Mouse (Mus musculus): ENCODE measurements at regions not wholly inside any gene's neighbourhood (a gene's known extent, or its start where the extent isn't known, plus 50 kb on each side); places are given as distances from the start of the nearest gene placed in this dataset.

GRCm38 (mm10) chr15:40386526-40386925 is 252.4 kb downstream of the 9330182O14Rik start:
- H3K9ac ChIP-seq (replicated peaks; ENCODE audit: low read depth): no peak overlapping the region
- no peaks in the 10 kb centered on the region for H3K9me3 ChIP-seq (ENCODE audit: low read length)
- no peaks in the 10 kb centered on the region for H3K27me3 ChIP-seq (replicated peaks; ENCODE audit: insufficient read depth, low read length)
- ATAC-seq: no peak
- no peak overlapping the region for H3K4me3 ChIP-seq (ENCODE audit: low read depth, low read length)
- no peaks in the 10 kb centered on the region for H3K4me1 ChIP-seq (ENCODE audit: insufficient read depth, low read depth, low read length)
- H3K4me2 ChIP-seq (replicated peaks; ENCODE audit: low read depth, low read length): no peak overlapping the region
- 80% methylated on average over 2 of the region's 2 CpGs for WGBS
- no peak for DNase-seq (ENCODE audit: low spot score)
- H3K36me3 ChIP-seq (ENCODE audit: insufficient read depth, low read length): no peaks in the 10 kb centered on the region
- TF ChIP-seq EP300 (IDR thresholded peaks at IDR 0.05) (no peak), CTCF (IDR thresholded peaks at IDR 0.05) (no peak)
- H3K27ac ChIP-seq (ENCODE audit: low read length): no peak overlapping the region

- no peak for ATAC-seq
Measured at GRCm38 (mm10) chr15:40387746-40388145, 253.6 kb downstream of the 9330182O14Rik start.

GRCm38 (mm10) chr15:40388806-40389205 is 254.6 kb downstream of the 9330182O14Rik start:
- no peak overlapping the region for H3K9ac ChIP-seq (replicated peaks; ENCODE audit: low read depth)
- H3K27me3 ChIP-seq (replicated peaks; ENCODE audit: insufficient read depth, low read length): no peaks in the 10 kb centered on the region
- H3K9me3 ChIP-seq (ENCODE audit: low read length): no peaks in the 10 kb centered on the region
- ATAC-seq (no peak), DNase-seq (ENCODE audit: low spot score) (no peak)
- no peak for TF ChIP-seq EP300 (IDR thresholded peaks at IDR 0.05)
- TF ChIP-seq CTCF (IDR thresholded peaks at IDR 0.05): no peak
- no peaks in the 10 kb centered on the region for H3K4me1 ChIP-seq (ENCODE audit: insufficient read depth, low read depth, low read length)
- no peaks in the 10 kb centered on the region for H3K36me3 ChIP-seq (ENCODE audit: insufficient read depth, low read length)
- WGBS: 66% methylated on average over 2 of the region's 2 CpGs
- no peak overlapping the region for H3K27ac ChIP-seq (ENCODE audit: low read length)
- H3K4me3 ChIP-seq (ENCODE audit: low read depth, low read length): no peak overlapping the region
- H3K4me2 ChIP-seq (replicated peaks; ENCODE audit: low read depth, low read length): no peak overlapping the region

More at GRCm38 (mm10) chr15:40387746-40388145, 253.6 kb downstream of the 9330182O14Rik start:
- no peak overlapping the region for H3K4me3 ChIP-seq (ENCODE audit: low read depth, low read length)
- no peaks in the 10 kb centered on the region for H3K27me3 ChIP-seq (replicated peaks; ENCODE audit: insufficient read depth, low read length)
- H3K27ac ChIP-seq (ENCODE audit: low read length): no peak overlapping the region
- H3K4me2 ChIP-seq (replicated peaks; ENCODE audit: low read depth, low read length): no peak overlapping the region
- no peaks in the 10 kb centered on the region for H3K36me3 ChIP-seq (ENCODE audit: insufficient read depth, low read length)
- 36% methylated on average over 2 of the region's 2 CpGs for WGBS
- no peaks in the 10 kb centered on the region for H3K4me1 ChIP-seq (ENCODE audit: insufficient read depth, low read depth, low read length)
- TF ChIP-seq EP300 (IDR thresholded peaks at IDR 0.05): no peak
- TF ChIP-seq CTCF (IDR thresholded peaks at IDR 0.05): no peak
- no peak for DNase-seq (ENCODE audit: low spot score)
- no peaks in the 10 kb centered on the region for H3K9me3 ChIP-seq (ENCODE audit: low read length)
- no peak overlapping the region for H3K9ac ChIP-seq (replicated peaks; ENCODE audit: low read depth)

GRCm38 (mm10) chr15:40435156-40435555 is 301.0 kb downstream of the 9330182O14Rik start:
- Histone ChIP-seq H3K36me3 (ENCODE audit: insufficient read depth, low read length) (no peaks in the 10 kb centered on the region), H3K27ac (ENCODE audit: low read length) (no peak overlapping the region), H3K4me2 (replicated peaks; ENCODE audit: low read depth, low read length) (no peak overlapping the region), H3K9me3 (ENCODE audit: low read length) (no peaks in the 10 kb centered on the region), H3K9ac (replicated peaks; ENCODE audit: low read depth) (no peak overlapping the region), H3K4me1 (ENCODE audit: insufficient read depth, low read depth, low read length) (no peaks in the 10 kb centered on the region), H3K27me3 (replicated peaks; ENCODE audit: insufficient read depth, low read length) (no peaks in the 10 kb centered on the region), H3K4me3 (ENCODE audit: low read depth, low read length) (no peak overlapping the region)
- ATAC-seq (no peak), DNase-seq (ENCODE audit: low spot score) (no peak)
- 86% methylated on average over 4 of the region's 4 CpGs for WGBS
- no peak for TF ChIP-seq CTCF (IDR thresholded peaks at IDR 0.05)
- no peak for TF ChIP-seq EP300 (IDR thresholded peaks at IDR 0.05)

GRCm38 (mm10) chr15:40436688-40437087 is 302.5 kb downstream of the 9330182O14Rik start:
- H3K4me1 ChIP-seq (ENCODE audit: insufficient read depth, low read depth, low read length): no peaks in the 10 kb centered on the region
- no peak for TF ChIP-seq EP300 (IDR thresholded peaks at IDR 0.05)
- no peak for TF ChIP-seq CTCF (IDR thresholded peaks at IDR 0.05)
- WGBS: 65% methylated on average over 3 of the region's 3 CpGs
- no peak overlapping the region for H3K4me3 ChIP-seq (ENCODE audit: low read depth, low read length)
- ATAC-seq: no peak
- H3K27ac ChIP-seq (ENCODE audit: low read length): no peak overlapping the region
- DNase-seq (ENCODE audit: low spot score): no peak
- no peaks in the 10 kb centered on the region for H3K9me3 ChIP-seq (ENCODE audit: low read length)
- no peak overlapping the region for H3K4me2 ChIP-seq (replicated peaks; ENCODE audit: low read depth, low read length)
- H3K36me3 ChIP-seq (ENCODE audit: insufficient read depth, low read length): no peaks in the 10 kb centered on the region
- H3K9ac ChIP-seq (replicated peaks; ENCODE audit: low read depth): no peak overlapping the region
- no peaks in the 10 kb centered on the region for H3K27me3 ChIP-seq (replicated peaks; ENCODE audit: insufficient read depth, low read length)

- Histone ChIP-seq H3K27ac (ENCODE audit: low read length) (no peak overlapping the region), H3K36me3 (ENCODE audit: insufficient read depth, low read length) (no peaks in the 10 kb centered on the region), H3K9ac (replicated peaks; ENCODE audit: low read depth) (no peak overlapping the region), H3K4me3 (ENCODE audit: low read depth, low read length) (no peak overlapping the region), H3K9me3 (ENCODE audit: low read length) (no peaks in the 10 kb centered on the region), H3K27me3 (replicated peaks; ENCODE audit: insufficient read depth, low read length) (no peaks in the 10 kb centered on the region), H3K4me2 (replicated peaks; ENCODE audit: low read depth, low read length) (no peak overlapping the region), H3K4me1 (ENCODE audit: insufficient read depth, low read depth, low read length) (no peaks in the 10 kb centered on the region)
- TF ChIP-seq EP300 (IDR thresholded peaks at IDR 0.05): no peak
- no peak for TF ChIP-seq CTCF (IDR thresholded peaks at IDR 0.05)
- DNase-seq (ENCODE audit: low spot score): no peak
- no peak for ATAC-seq
- 91% methylated on average over 1 of the region's 1 CpGs for WGBS
Measured at GRCm38 (mm10) chr15:40439827-40440226, 305.7 kb downstream of the 9330182O14Rik start.

GRCm38 (mm10) chr15:40448623-40449022 is 314.5 kb downstream of the 9330182O14Rik start:
- no peak overlapping the region for H3K9ac ChIP-seq (replicated peaks; ENCODE audit: low read depth)
- no peaks in the 10 kb centered on the region for H3K27me3 ChIP-seq (replicated peaks; ENCODE audit: insufficient read depth, low read length)
- 64% methylated on average over 1 of the region's 1 CpGs for WGBS
- no peak overlapping the region for H3K27ac ChIP-seq (ENCODE audit: low read length)
- no peaks in the 10 kb centered on the region for H3K9me3 ChIP-seq (ENCODE audit: low read length)
- ATAC-seq (no peak), DNase-seq (ENCODE audit: low spot score) (no peak)
- no peak overlapping the region for H3K4me3 ChIP-seq (ENCODE audit: low read depth, low read length)
- TF ChIP-seq CTCF (IDR thresholded peaks at IDR 0.05): no peak
- TF ChIP-seq EP300 (IDR thresholded peaks at IDR 0.05): no peak
- H3K4me1 ChIP-seq (ENCODE audit: insufficient read depth, low read depth, low read length): no peaks in the 10 kb centered on the region
- no peaks in the 10 kb centered on the region for H3K36me3 ChIP-seq (ENCODE audit: insufficient read depth, low read length)
- no peak overlapping the region for H3K4me2 ChIP-seq (replicated peaks; ENCODE audit: low read depth, low read length)
